ENCODE assay signal across 13 mouse cellular contexts in genomic region chr10:67105331-67106217, GRCm38 (mm10). TPM values are rescaled to one million over a fixed set of nuclear protein-coding genes. Genes with fewer than 3 reads are reported as not detected.
DNase-seq lines count a peak whose midpoint lies in the region; ATAC-seq and TF ChIP-seq lines count a peak whose summit lies in the region.
"Had no signal": no experiment of that assay in that cellular context is flagged by ENCODE, and none has a peak within 500 bp of the region (broad histone marks: within the 10 kb centered on the region; RNA-seq: fewer than 3 reads in every experiment).

No protein-coding gene starts in this region.

- H3K4me3 ChIP-seq in heart, embryonic 12.5 days = no peak overlapping the region
- no peak overlapping the region; a peak in 1 of 4 replicates for H3K4me3 ChIP-seq in ES-E14 (ENCODE audit: insufficient read depth in 1 of 2, low read depth in 1 of 2, low read length in 2 of 2, poor library complexity in 1 of 2, severe bottlenecking in 1 of 2)
- no peak overlapping the region for H3K4me3 ChIP-seq in liver, adult 2 months (ENCODE audit: insufficient read depth, low read depth, low read length)

- peaks cover 65% of the 10 kb centered on the region for H3K79me2 ChIP-seq in liver, adult 2 months (ENCODE audit: control insufficient read depth, insufficient read depth, low read length)

- ATAC-seq in heart, embryonic 12.5 days (ENCODE audit: insufficient number of reproducible peaks, low FRiP score) = no peak

- no peaks in the 10 kb centered on the region for H3K27me3 ChIP-seq in heart, embryonic 12.5 days (replicated peaks)
- H3K27me3 ChIP-seq in liver, adult 2 months (ENCODE audit: control insufficient read depth, insufficient read depth, low read length) = no peaks in the 10 kb centered on the region
- H3K27me3 ChIP-seq: CH12.LX had no signal

- DNase-seq in heart, postnatal 25 days (ENCODE audit: low spot score) = no peak
- DNase-seq in ES-E14 (ENCODE audit: low read depth, low spot score) (no peak), adipocyte (ENCODE audit: low spot score) (no peak)
- peak; percentile 67 for DNase-seq in cerebellum, adult 8-10 months
- DNase-seq in liver, adult 2 months (ENCODE audit: extremely low read depth, low read depth, low spot score) = peak; percentile 91
- no peak for DNase-seq in left cerebral cortex, postnatal 10 days (ENCODE audit: extremely low spot score in 1 of 2, low spot score in 2 of 2)
- no peak for DNase-seq in spleen, adult 18-20 months
- DNase-seq: gastrocnemius, postnatal 25 days; kidney, adult 2 months; thymus, postnatal 36 days had no signal

- H3K9me3 ChIP-seq in heart, embryonic 12.5 days (replicated peaks) = no peaks in the 10 kb centered on the region
- H3K9me3 ChIP-seq in ES-E14 (ENCODE audit: control insufficient read depth, insufficient read depth, low read depth, low read length) = no peaks in the 10 kb centered on the region

- WGBS in heart, embryonic 12.5 days = 39% methylated on average over 19 of the region's 19 CpGs
- 25% methylated on average over 18 of the region's 19 CpGs for WGBS in liver, adult 2 months

- TF ChIP-seq CTCF in liver, adult 2 months (IDR thresholded peaks at IDR 0.05; ENCODE audit: low read depth, low read length) = no peak

- in situ Hi-C loops in ES-E14 (cut with MboI; ENCODE audit: low sequenced_read_pairs in 2 of 2, unreplicated experiment in 2 of 2) = no loop called here

- H3K36me3 ChIP-seq in heart, embryonic 12.5 days = 0 out of 2 replicates have a peak, but pooled peaks cover 3% of the 10 kb centered on the region
- peaks cover 28% of the 10 kb centered on the region; the same call in 1 of the 2 replicates for H3K36me3 ChIP-seq in ES-E14 (ENCODE audit: control insufficient read depth, insufficient read depth, low read length, poor library complexity, severe bottlenecking)
- H3K36me3 ChIP-seq in liver, adult 2 months (ENCODE audit: control insufficient read depth, insufficient read depth, low read length) = no peaks in the 10 kb centered on the region

- peaks cover 90% of the 10 kb centered on the region for H3K4me1 ChIP-seq in heart, embryonic 12.5 days (replicated peaks)
- peaks cover 25 to 58% of the 10 kb centered on the region in 2 experiments for H3K4me1 ChIP-seq in ES-E14 (ENCODE audit: control insufficient read depth in 2 of 2, insufficient read depth in 2 of 2, low read length in 2 of 2, poor library complexity in 1 of 2)
- peaks cover 63% of the 10 kb centered on the region for H3K4me1 ChIP-seq in liver, adult 2 months (ENCODE audit: control insufficient read depth, insufficient read depth, low read length)

- TF ChIP-seq POLR2A in liver, adult 2 months (IDR thresholded peaks at IDR 0.05; ENCODE audit: extremely low read depth, insufficient read depth, low read length) = no peak

- H3K9ac ChIP-seq in heart, embryonic 12.5 days = peak overlapping the region; percentile 39
- peak overlapping the region; percentile 15; the same call in 1 of the 2 replicates for H3K9ac ChIP-seq in ES-E14 (ENCODE audit: insufficient read depth, low read depth, low read length, poor library complexity, severe bottlenecking)
- H3K9ac ChIP-seq in liver, adult 2 months (ENCODE audit: low read depth, low read length) = no peak overlapping the region

- intact Hi-C loops in heart, postnatal 25 days (cut with DNase I) = no loop called here
- intact Hi-C loops in left cerebral cortex, postnatal 10 days (cut with DNase I) = no loop called here

- no peak overlapping the region for H3K27ac ChIP-seq in heart, embryonic 12.5 days (ENCODE audit: poor library complexity, severe bottlenecking)
- H3K27ac ChIP-seq in ES-E14 (ENCODE audit: insufficient read depth, low read depth, low read length, poor library complexity, severe bottlenecking) = peak overlapping the region; percentile 2; the same call in 1 of the 2 replicates
- peak overlapping the region; percentile 66 for H3K27ac ChIP-seq in liver, adult 2 months (replicated peaks; ENCODE audit: insufficient read depth, low read depth, low read length)
- H3K27ac ChIP-seq: macrophage had no signal

- peak overlapping the region; percentile 22 for H3K4me2 ChIP-seq in heart, embryonic 12.5 days

TF ChIP-seq in ES-E14, 5 proteins besides CTCF, POLR2A, EP300 and RAD21:
- TF ChIP-seq ZNF384 (IDR thresholded peaks at IDR 0.05; ENCODE audit: low read depth, low read length) = no peak
- TF ChIP-seq CHD2 (IDR thresholded peaks at IDR 0.05; ENCODE audit: low read depth, low read length) = no peak
- TF ChIP-seq ZC3H11A (IDR thresholded peaks at IDR 0.05; ENCODE audit: borderline replicate concordance, low read depth, low read length) = no peak
- TF ChIP-seq MAFK (IDR thresholded peaks at IDR 0.05; ENCODE audit: insufficient read depth, low read depth, low read length) = no peak
- no peak for TF ChIP-seq HCFC1 (IDR thresholded peaks at IDR 0.05; ENCODE audit: borderline replicate concordance, insufficient read depth, low read length)

RNA-seq across cellular contexts. Expression of gene Reep3, which starts 8.8 kb away (rescaled TPM):
- 28.4 and 29.3 TPM in 2 replicates for polyA plus RNA-seq in heart, embryonic 12.5 days (2016; fragmentation: Nextera tagmentation; extraction: Ambion mirVana)
- total RNA-seq in heart, postnatal 25 days (2021) = 10 to 100 TPM; 21.4 to 22.9 TPM
- 18.1 and 18.2 TPM in 2 replicates for total RNA-seq in ES-E14 (2012; rRNA removed)
- total RNA-seq in liver, adult 2 months (2014; rRNA removed) = 36.1 and 38.8 TPM in 2 replicates
- polyA plus RNA-seq in liver, adult 2 months (2012; rRNA removed) = 21.6 and 24.8 TPM in 2 replicates
- 10 to 100 TPM; 24.9 to 25.1 TPM for total RNA-seq in left cerebral cortex, postnatal 10 days (2021)

RNA-seq across cellular contexts. Expression of gene Jmjd1c, which starts 9.6 kb away (rescaled TPM):
- 37.9 and 42.3 TPM in 2 replicates for polyA plus RNA-seq in heart, embryonic 12.5 days (2016; fragmentation: Nextera tagmentation; extraction: Ambion mirVana)
- total RNA-seq in heart, postnatal 25 days (2021) = 10 to 100 TPM; 38.5 to 40.9 TPM
- total RNA-seq in ES-E14 (2012; rRNA removed) = 93.0 and 124 TPM in 2 replicates
- 44.8 and 48.3 TPM in 2 replicates for total RNA-seq in liver, adult 2 months (2014; rRNA removed)
- polyA plus RNA-seq in liver, adult 2 months (2012; rRNA removed) = 5.7 and 5.8 TPM in 2 replicates
- total RNA-seq in left cerebral cortex, postnatal 10 days (2021) = 10 to 100 TPM; 93.9 to 94.3 TPM

Comparison
In these comparisons a context has a peak if more than half of its experiments do, and no peak if none do; other contexts are left out.
1. DNase-seq: peak in cerebellum, adult 8-10 months (single experiment) and liver, adult 2 months (single experiment); none in heart, postnatal 25 days (single experiment), ES-E14 (single experiment), left cerebral cortex, postnatal 10 days (0 of 2), spleen, adult 18-20 months (0 of 2) and adipocyte (single experiment).